Mouse (Mus musculus): ENCODE results near the gene Wnt11. TPM values are rescaled to one million over a fixed set of nuclear protein-coding genes. Genes with fewer than 3 reads are reported as not detected.

Wnt11 gene
- polyA plus RNA-seq, 1 experiment from 2014 or later: 21.5 TPM

- DNase-seq: no peak
- H3K9ac ChIP-seq: no peak overlapping the region
- no peak for TF ChIP-seq CTCF (IDR thresholded peaks at IDR 0.05; ENCODE audit: low read depth)
- H3K27ac ChIP-seq (ENCODE audit: low read depth): no peak overlapping the region
- H3K9me3 ChIP-seq (ENCODE audit: low read depth, low read length): no peaks in the 10 kb centered on the region
- no peak overlapping the region for H3K4me3 ChIP-seq (ENCODE audit: low read depth, low read length)
- no peak overlapping the region for H3K4me2 ChIP-seq
- WGBS: 81% methylated on average over 5 of the region's 5 CpGs
- ATAC-seq (ENCODE audit: insufficient read depth): no peak
- no peaks in the 10 kb centered on the region for H3K36me3 ChIP-seq (ENCODE audit: insufficient read depth)
- peaks cover 13% of the 10 kb centered on the region for H3K4me1 ChIP-seq (ENCODE audit: insufficient read depth)
- H3K27me3 ChIP-seq (ENCODE audit: insufficient read depth, low read length): no peaks in the 10 kb centered on the region
These were observed 39.3 kb upstream of the Wnt11 start for GRCm38 (mm10) chr7:98795637-98796036.

- Histone ChIP-seq H3K36me3 (ENCODE audit: insufficient read depth) (no peaks in the 10 kb centered on the region), H3K9me3 (ENCODE audit: low read depth, low read length) (no peaks in the 10 kb centered on the region), H3K27me3 (ENCODE audit: insufficient read depth, low read length) (no peaks in the 10 kb centered on the region), H3K4me1 (ENCODE audit: insufficient read depth) (peaks cover 13% of the 10 kb centered on the region), H3K27ac (ENCODE audit: low read depth) (peak overlapping the region; percentile 61), H3K4me2 (no peak overlapping the region), H3K4me3 (ENCODE audit: low read depth, low read length) (no peak overlapping the region), H3K9ac (no peak overlapping the region; the same call in 1 of the 2 replicates)
- DNase-seq (no peak), ATAC-seq (ENCODE audit: insufficient read depth) (peak; percentile 14; the same call in 1 of the 2 replicates)
- TF ChIP-seq CTCF (IDR thresholded peaks at IDR 0.05; ENCODE audit: low read depth): no peak
- 18% methylated on average over 5 of the region's 5 CpGs for WGBS
These were observed 37.4 kb upstream of the Wnt11 start for GRCm38 (mm10) chr7:98797347-98798133.

- WGBS: 19% methylated on average over 3 of the region's 3 CpGs
- DNase-seq (peak; percentile 43), ATAC-seq (ENCODE audit: insufficient read depth) (peak; percentile 48; the same call in 1 of the 2 replicates)
- H3K9me3 ChIP-seq (ENCODE audit: low read depth, low read length): no peaks in the 10 kb centered on the region
- H3K4me3 ChIP-seq (ENCODE audit: low read depth, low read length): no peak overlapping the region
- no peak for TF ChIP-seq CTCF (IDR thresholded peaks at IDR 0.05; ENCODE audit: low read depth)
- peak overlapping the region; percentile 61 for H3K27ac ChIP-seq (ENCODE audit: low read depth)
- no peaks in the 10 kb centered on the region for H3K27me3 ChIP-seq (ENCODE audit: insufficient read depth, low read length)
- H3K4me2 ChIP-seq: no peak overlapping the region
- H3K36me3 ChIP-seq (ENCODE audit: insufficient read depth): no peaks in the 10 kb centered on the region
- no peak overlapping the region; the same call in 1 of the 2 replicates for H3K9ac ChIP-seq
- H3K4me1 ChIP-seq (ENCODE audit: insufficient read depth): peaks cover 13% of the 10 kb centered on the region
These were observed 36.8 kb upstream of the Wnt11 start for GRCm38 (mm10) chr7:98798134-98798417.

GRCm38 (mm10) chr7:98800435-98800834 is 34.5 kb upstream of the Wnt11 start:
- 51% methylated on average over 8 of the region's 8 CpGs for WGBS
- DNase-seq (no peak), ATAC-seq (ENCODE audit: insufficient read depth) (no peak)
- TF ChIP-seq CTCF (IDR thresholded peaks at IDR 0.05; ENCODE audit: low read depth): no peak
- Histone ChIP-seq H3K4me2 (no peak overlapping the region), H3K27ac (ENCODE audit: low read depth) (no peak overlapping the region), H3K4me1 (ENCODE audit: insufficient read depth) (peaks cover 15% of the 10 kb centered on the region), H3K9me3 (ENCODE audit: low read depth, low read length) (peaks cover 5% of the 10 kb centered on the region; the same call in 1 of the 2 replicates), H3K4me3 (ENCODE audit: low read depth, low read length) (no peak overlapping the region), H3K27me3 (ENCODE audit: insufficient read depth, low read length) (no peaks in the 10 kb centered on the region), H3K9ac (no peak overlapping the region), H3K36me3 (ENCODE audit: insufficient read depth) (no peaks in the 10 kb centered on the region)

GRCm38 (mm10) chr7:98801086-98801485 is 33.8 kb upstream of the Wnt11 start:
- Histone ChIP-seq H3K27ac (ENCODE audit: low read depth) (no peak overlapping the region), H3K4me2 (no peak overlapping the region), H3K4me1 (ENCODE audit: insufficient read depth) (peaks cover 15% of the 10 kb centered on the region), H3K9ac (no peak overlapping the region), H3K9me3 (ENCODE audit: low read depth, low read length) (peaks cover 5% of the 10 kb centered on the region; the same call in 1 of the 2 replicates), H3K4me3 (ENCODE audit: low read depth, low read length) (no peak overlapping the region), H3K27me3 (ENCODE audit: insufficient read depth, low read length) (no peaks in the 10 kb centered on the region), H3K36me3 (ENCODE audit: insufficient read depth) (no peaks in the 10 kb centered on the region)
- WGBS: 46% methylated on average over 7 of the region's 7 CpGs
- no peak for TF ChIP-seq CTCF (IDR thresholded peaks at IDR 0.05; ENCODE audit: low read depth)
- peak; percentile 41 for DNase-seq
- no peak for ATAC-seq (ENCODE audit: insufficient read depth)

- no peak for DNase-seq
- 73% methylated on average over 9 of the region's 9 CpGs for WGBS
- H3K9me3 ChIP-seq (ENCODE audit: low read depth, low read length): peaks cover 5% of the 10 kb centered on the region; the same call in 1 of the 2 replicates
- no peaks in the 10 kb centered on the region for H3K36me3 ChIP-seq (ENCODE audit: insufficient read depth)
- TF ChIP-seq CTCF (IDR thresholded peaks at IDR 0.05; ENCODE audit: low read depth): no peak
- no peak overlapping the region for H3K9ac ChIP-seq
- H3K4me3 ChIP-seq (ENCODE audit: low read depth, low read length): no peak overlapping the region
- peaks cover 5% of the 10 kb centered on the region for H3K4me1 ChIP-seq (ENCODE audit: insufficient read depth)
- no peak overlapping the region for H3K4me2 ChIP-seq
- no peak overlapping the region for H3K27ac ChIP-seq (ENCODE audit: low read depth)
- ATAC-seq (ENCODE audit: insufficient read depth): no peak
- H3K27me3 ChIP-seq (ENCODE audit: insufficient read depth, low read length): no peaks in the 10 kb centered on the region
These were observed 31.7 kb upstream of the Wnt11 start for GRCm38 (mm10) chr7:98803181-98803580.

GRCm38 (mm10) chr7:98804841-98805772 is 29.8 kb upstream of the Wnt11 start:
- Histone ChIP-seq H3K27ac (ENCODE audit: low read depth) (no peak overlapping the region), H3K4me3 (ENCODE audit: low read depth, low read length) (no peak overlapping the region), H3K9ac (no peak overlapping the region), H3K27me3 (ENCODE audit: insufficient read depth, low read length) (no peaks in the 10 kb centered on the region), H3K4me1 (ENCODE audit: insufficient read depth) (0 out of 2 replicates have a peak, but pooled peaks cover 2% of the 10 kb centered on the region), H3K9me3 (ENCODE audit: low read depth, low read length) (peaks cover 5% of the 10 kb centered on the region; the same call in 1 of the 2 replicates), H3K36me3 (ENCODE audit: insufficient read depth) (no peaks in the 10 kb centered on the region), H3K4me2 (no peak overlapping the region)
- no peak for DNase-seq
- TF ChIP-seq CTCF (IDR thresholded peaks at IDR 0.05; ENCODE audit: low read depth): no peak
- 58% methylated on average over 12 of the region's 12 CpGs for WGBS
- ATAC-seq (ENCODE audit: insufficient read depth): no peak
